Mouse (Mus musculus) MEL (cell line): ENCODE results near the gene Otoa. TPM values are rescaled to one million over a fixed set of nuclear protein-coding genes. Genes with fewer than 3 reads are reported as not detected.

Source experiments
- DNase-seq: peaks from one replicate; pipeline ENCODE4 v3.0.0; 2011; ENCODE audit warnings: low read depth, low spot score
- H3K27ac ChIP-seq: 2 replicates; pipeline ENCODE4 v1.5.1; 2012; ENCODE audit warnings: low read depth, mild to moderate bottlenecking, control low read depth, low read length, moderate library complexity; ENCODE audit not compliant: control insufficient read depth
- H3K27me3 ChIP-seq, 2 experiments: fragments of 150-350 bp in 1 of 2; sonication (generic) in 1 of 2; 2 replicates each; pipeline ENCODE4 v1.6.1; 2012; ENCODE audit warnings: low read length in 2 of 2, mild to moderate bottlenecking in 2 of 2, improper control_type of control experiment in 1 of 2, moderate library complexity in 1 of 2; ENCODE audit not compliant: insufficient read depth in 2 of 2, control insufficient read depth in 1 of 2
- H3K36me3 ChIP-seq, 2 experiments: 2 replicates each; pipeline ENCODE4 v1.6.1; 2012 to 2014; ENCODE audit warnings: low read length in 2 of 2, improper control_type of control experiment in 1 of 2, inconsistent platforms in 1 of 2, mild to moderate bottlenecking in 1 of 2; ENCODE audit not compliant: insufficient read depth in 2 of 2, control insufficient read depth in 1 of 2
- H3K4me1 ChIP-seq, 2 experiments: fragments of 150-350 bp in 1 of 2; sonication (generic) in 1 of 2; 2 replicates each; pipeline ENCODE4 v1.6.1; 2012; ENCODE audit warnings: low read length in 2 of 2, improper control_type of control experiment in 1 of 2, mild to moderate bottlenecking in 1 of 2; ENCODE audit not compliant: insufficient read depth in 2 of 2, control insufficient read depth in 1 of 2
- H3K4me3 ChIP-seq, 2 experiments: fragments of 150-350 bp in 1 of 2; sonication (generic) in 1 of 2; 2 replicates each; pipeline ENCODE4 v1.5.1; 2012; ENCODE audit warnings: low read depth in 2 of 2, low read length in 2 of 2, mild to moderate bottlenecking in 2 of 2, moderate library complexity in 2 of 2, control low read depth in 1 of 2, improper control_type of control experiment in 1 of 2; ENCODE audit not compliant: control insufficient read depth in 1 of 2, insufficient read depth in 1 of 2
- H3K79me2 ChIP-seq: 2 replicates; pipeline ENCODE4 v1.6.1; 2012; ENCODE audit warnings: mild to moderate bottlenecking, low read length, moderate library complexity; ENCODE audit not compliant: control insufficient read depth, poor library complexity, insufficient read depth
- H3K9ac ChIP-seq: 2 replicates; pipeline ENCODE4 v1.6.1; 2012; ENCODE audit warnings: low read depth, mild to moderate bottlenecking, control low read depth, low read length, moderate library complexity; ENCODE audit not compliant: control insufficient read depth, poor library complexity, severe bottlenecking
- H3K9me3 ChIP-seq: fragments of 150-350 bp; sonication (generic); replicated peaks from 2 replicates; pipeline ENCODE4 v1.6.1; 2012; ENCODE audit warnings: mild to moderate bottlenecking, low read length, improper control_type of control experiment, moderate library complexity; ENCODE audit not compliant: insufficient read depth
- BHLHE40 ChIP-seq: IDR thresholded peaks from 2 replicates; pipeline ENCODE4 v1.6.1; 2012; ENCODE audit warnings: low read depth, mild to moderate bottlenecking, inconsistent platforms, low read length, improper control_type of control experiment, borderline replicate concordance
- CHD1 ChIP-seq: IDR thresholded peaks from 2 replicates; pipeline ENCODE4 v1.6.1; 2012; ENCODE audit warnings: low read depth, mild to moderate bottlenecking, inconsistent platforms, low read length, improper control_type of control experiment
- CHD2 ChIP-seq: IDR thresholded peaks from 2 replicates; pipeline ENCODE4 v1.6.1; 2011; ENCODE audit warnings: low read length, improper control_type of control experiment
- E2F4 ChIP-seq: IDR thresholded peaks from 2 replicates; pipeline ENCODE4 v1.6.1; 2011; ENCODE audit warnings: low read depth, low read length, improper control_type of control experiment, borderline replicate concordance
- ELF1 ChIP-seq: IDR thresholded peaks from 2 replicates; pipeline ENCODE4 v1.6.1; 2014; ENCODE audit warnings: low read depth, mild to moderate bottlenecking, inconsistent platforms, low read length, improper control_type of control experiment, moderate library complexity
- EP300 ChIP-seq, 2 experiments: IDR thresholded peaks; 2 replicates each; pipeline ENCODE4 v1.6.1; 2011; ENCODE audit warnings: improper control_type of control experiment in 2 of 2, low read length in 2 of 2, low read depth in 1 of 2, mild to moderate bottlenecking in 1 of 2
- GATA1 ChIP-seq: IDR thresholded peaks from 2 replicates; pipeline ENCODE4 v1.6.1; 2011; ENCODE audit warnings: low read depth, low read length, improper control_type of control experiment
- HCFC1 ChIP-seq: IDR thresholded peaks from 2 replicates; pipeline ENCODE4 v1.6.1; 2012; ENCODE audit warnings: low read depth, mild to moderate bottlenecking, inconsistent platforms, low read length, improper control_type of control experiment, moderate library complexity
- JUND ChIP-seq: IDR thresholded peaks from 2 replicates; pipeline ENCODE4 v1.6.1; 2011; ENCODE audit warnings: low read depth, mild to moderate bottlenecking, improper control_type of control experiment, low read length
- MAFK ChIP-seq: IDR thresholded peaks from 2 replicates; pipeline ENCODE4 v1.6.1; 2011; ENCODE audit warnings: low read depth, mild to moderate bottlenecking, low read length, improper control_type of control experiment, borderline replicate concordance
- MAX ChIP-seq: IDR thresholded peaks from 2 replicates; pipeline ENCODE4 v1.6.1; 2011; ENCODE audit warnings: low read length, improper control_type of control experiment
- MAZ ChIP-seq: IDR thresholded peaks from 2 replicates; pipeline ENCODE4 v1.6.1; 2012; ENCODE audit warnings: low read depth, mild to moderate bottlenecking, inconsistent platforms, low read length, improper control_type of control experiment
- MXI1 ChIP-seq: IDR thresholded peaks from 2 replicates; pipeline ENCODE4 v1.6.1; 2011; ENCODE audit warnings: mild to moderate bottlenecking, low read depth, low read length, improper control_type of control experiment
- MYB ChIP-seq: IDR thresholded peaks from 2 replicates; pipeline ENCODE4 v1.6.1; 2011; ENCODE audit warnings: mild to moderate bottlenecking, low read depth, low read length, improper control_type of control experiment
- MYC ChIP-seq: IDR thresholded peaks from 2 replicates; pipeline ENCODE4 v1.6.1; 2011; ENCODE audit warnings: low read depth, mild to moderate bottlenecking, low read length, improper control_type of control experiment, moderate library complexity
- NELFE ChIP-seq: IDR thresholded peaks from 2 replicates; pipeline ENCODE4 v1.6.1; 2011; ENCODE audit warnings: low read depth, low read length, improper control_type of control experiment
- POLR2A ChIP-seq, 2 experiments: IDR thresholded peaks; 2 replicates each; pipeline ENCODE4 v1.6.1; 2011 to 2012; ENCODE audit warnings: low read length in 2 of 2, mild to moderate bottlenecking in 2 of 2, control low read depth in 1 of 2, improper control_type of control experiment in 1 of 2, low read depth in 1 of 2, moderate library complexity in 1 of 2; ENCODE audit not compliant: control insufficient read depth in 1 of 2, insufficient read depth in 1 of 2, poor library complexity in 1 of 2
- POLR2AphosphoS2 ChIP-seq: IDR thresholded peaks from 2 replicates; pipeline ENCODE4 v1.6.1; 2011; ENCODE audit warnings: low read length, improper control_type of control experiment
- POLR2AphosphoS5 ChIP-seq: IDR thresholded peaks from 2 replicates; pipeline ENCODE4 v1.6.1; 2012; ENCODE audit warnings: low read depth, borderline replicate concordance, mild to moderate bottlenecking, inconsistent platforms, low read length, moderate library complexity, mixed read lengths
- RCOR1 ChIP-seq: IDR thresholded peaks from 2 replicates; pipeline ENCODE4 v1.6.1; 2012; ENCODE audit warnings: low read depth, mild to moderate bottlenecking, inconsistent platforms, low read length, improper control_type of control experiment
- SIN3A ChIP-seq: IDR thresholded peaks from 2 replicates; pipeline ENCODE4 v1.6.1; 2012; ENCODE audit warnings: low read length, improper control_type of control experiment, inconsistent platforms
- SMC3 ChIP-seq: IDR thresholded peaks from 2 replicates; pipeline ENCODE4 v1.6.1; 2011; ENCODE audit warnings: low read depth, low read length, improper control_type of control experiment
- TAL1 ChIP-seq: IDR thresholded peaks from 2 replicates; pipeline ENCODE4 v1.6.1; 2012; ENCODE audit warnings: mild to moderate bottlenecking, inconsistent platforms, low read length, moderate library complexity, mixed read lengths
- TBP ChIP-seq: IDR thresholded peaks from 2 replicates; pipeline ENCODE4 v1.8.0; 2011; ENCODE audit warnings: low read depth, low read length, improper control_type of control experiment
- UBTF ChIP-seq: IDR thresholded peaks from 2 replicates; pipeline ENCODE4 v1.6.1; 2012; ENCODE audit warnings: low read depth, mild to moderate bottlenecking, inconsistent platforms, low read length, improper control_type of control experiment, moderate library complexity, borderline replicate concordance; ENCODE audit not compliant: insufficient read depth
- USF2 ChIP-seq, 2 experiments: IDR thresholded peaks; 2 replicates each; pipeline ENCODE4 v1.6.1; 2011 to 2012; ENCODE audit warnings: improper control_type of control experiment in 2 of 2, low read length in 2 of 2, borderline replicate concordance in 1 of 2, inconsistent platforms in 1 of 2, low read depth in 1 of 2, mild to moderate bottlenecking in 1 of 2; ENCODE audit not compliant: insufficient read depth in 1 of 2
- ZC3H11A ChIP-seq: IDR thresholded peaks from 2 replicates; pipeline ENCODE4 v1.6.1; 2012; ENCODE audit warnings: low read depth, mild to moderate bottlenecking, inconsistent platforms, low read length, improper control_type of control experiment
- ZKSCAN1 ChIP-seq: IDR thresholded peaks from 2 replicates; pipeline ENCODE4 v1.6.1; 2012; ENCODE audit warnings: low read depth, mild to moderate bottlenecking, inconsistent platforms, low read length, improper control_type of control experiment, moderate library complexity
- ZMIZ1 ChIP-seq: IDR thresholded peaks from 2 replicates; pipeline ENCODE4 v1.6.1; 2012; ENCODE audit warnings: low read depth, mild to moderate bottlenecking, inconsistent platforms, low read length, improper control_type of control experiment, moderate library complexity
- ZNF384 ChIP-seq: IDR thresholded peaks from 2 replicates; pipeline ENCODE4 v1.6.1; 2012; ENCODE audit warnings: low read depth, mild to moderate bottlenecking, inconsistent platforms, low read length, improper control_type of control experiment
- polyA plus RNA-seq, 2 experiments: library from polyadenylated mRNA; stranded (reverse) in 1 of 2; unstranded in 1 of 2; fragments of >175 nt in 1 of 2; fragments of >200 nt in 1 of 2; gene quantifications; 2 replicates each; pipeline versions ENCODE4 v1.2.1 to v1.2.4; 2012; ENCODE audit warnings: low replicate concordance in 2 of 2, low read depth in 1 of 2; ENCODE audit not compliant: insufficient read length in 2 of 2, insufficient read depth in 1 of 2, missing spikeins in 1 of 2
- total RNA-seq: library from RNA; depleted of rRNA; stranded (reverse); fragments of 300-350 nt; gene quantifications from 2 replicates; pipeline ENCODE4 v1.2.3, GENCODE M21; 2012; rRNA removed

The Otoa gene
- total RNA-seq, result 0.13 and 0.23 TPM in 2 replicates
- polyA plus RNA-seq, result under 1 TPM in 1 of 2 experiments, not detected in 1; 0.04 TPM

- Histone ChIP-seq H3K27ac (no peak within 1 kb of the TSS), H3K4me1 (no peaks in the 10 kb centered on the region), H3K4me3 (no peak within 1 kb of the TSS), H3K27me3 (no peaks in the 10 kb centered on the region), H3K36me3 (peaks cover 0 to 1% of the 10 kb centered on the region in 2 experiments; a peak in 2 of 4 replicates), H3K9ac (no peak within 1 kb of the TSS), H3K9me3 (no peaks in the 10 kb centered on the region), H3K79me2 (no peaks in the 10 kb centered on the region)
- no peak for TF ChIP-seq ELF1
- no peak for TF ChIP-seq MYC
- no peak for TF ChIP-seq MAFK
- no peak for DNase-seq
Measured at GRCm38 (mm10) chr7:121081350-121081749, at the start of gene Otoa. Gene Otoa, plus strand, starts transcription at chr7:121081650.

- peak; percentile 97 for DNase-seq
- peaks cover 42% of the 10 kb centered on the region for H3K79me2 ChIP-seq
- peaks cover 0 to 33% of the 10 kb centered on the region in 2 experiments; a peak in 2 of 4 replicates for H3K36me3 ChIP-seq
- no peaks in the 10 kb centered on the region for H3K9me3 ChIP-seq
- peak within 1 kb of the TSS; percentile 73 for H3K27ac ChIP-seq
- peaks cover 9 to 24% of the 10 kb centered on the region in 2 experiments for H3K4me1 ChIP-seq
- H3K9ac ChIP-seq, result peak within 1 kb of the TSS; percentile 95
- H3K4me3 ChIP-seq, result peak within 1 kb of the TSS; percentile 91 to 98
- H3K27me3 ChIP-seq, result no peaks in the 10 kb centered on the region
- TF ChIP-seq EP300 (IDR thresholded peaks at IDR 0.05; ENCODE audit: low read depth in 1 of 2, low read length in 2 of 2) (peak in 1 of 2 experiments; percentile 4; a peak in 1 of 4 replicates), ZKSCAN1 (no peak), E2F4 (no peak), TAL1 (no peak), RCOR1 (no peak), BHLHE40 (no peak), TBP (peak; percentile 87), MXI1 (peak; percentile 76; the same call in 1 of the 2 replicates), POLR2AphosphoS2 (peak; percentile 83), CHD1 (no peak), UBTF (no peak), CHD2 (no peak), MYC (0 out of 2 replicates have a peak, but pooled peaks have one; percentile 59), MAZ (peak; percentile 95), ZMIZ1 (peak; percentile 59), JUND (no peak), POLR2A (IDR thresholded peaks at IDR 0.05; ENCODE audit: control insufficient read depth in 1 of 2, insufficient read depth in 1 of 2, low read depth in 1 of 2, low read length in 2 of 2, poor library complexity in 1 of 2) (peak; percentile 88 to 95), MYB (no peak), ELF1 (peak; percentile 50; the same call in 1 of the 2 replicates), MAX (no peak; the same call in none of the 2 replicates), SMC3 (no peak), GATA1 (no peak), ZNF384 (no peak), USF2 (IDR thresholded peaks at IDR 0.05; ENCODE audit: borderline replicate concordance in 1 of 2, insufficient read depth in 1 of 2, low read depth in 1 of 2, low read length in 2 of 2) (no peak), HCFC1 (peak; percentile 93), ZC3H11A (no peak), SIN3A (peak; percentile 79), NELFE (peak; percentile 86), POLR2AphosphoS5 (0 out of 2 replicates have a peak, but pooled peaks have one; percentile 47)
Measured at GRCm38 (mm10) chr7:121033856-121034652, 47.4 kb upstream of the Otoa start, which contains the start of gene Mettl9. Gene Mettl9, plus strand, starts transcription at chr7:121034445.
